Mouse (Mus musculus): ENCODE data around the gene C1qtnf1. TPM values are rescaled to one million over a fixed set of nuclear protein-coding genes. Genes with fewer than 3 reads are reported as not detected.
"Not testable (repeated sequence)": the region's sequence is repeated elsewhere in the genome, so short reads cannot be mapped to it uniquely, and the experiment has no call there.

C1qtnf1 gene
- polyA plus RNA-seq (2015; fragmentation: Nextera tagmentation; extraction: Ambion mirVana) = 6.9 and 7.6 TPM in 2 replicates

DNA sequence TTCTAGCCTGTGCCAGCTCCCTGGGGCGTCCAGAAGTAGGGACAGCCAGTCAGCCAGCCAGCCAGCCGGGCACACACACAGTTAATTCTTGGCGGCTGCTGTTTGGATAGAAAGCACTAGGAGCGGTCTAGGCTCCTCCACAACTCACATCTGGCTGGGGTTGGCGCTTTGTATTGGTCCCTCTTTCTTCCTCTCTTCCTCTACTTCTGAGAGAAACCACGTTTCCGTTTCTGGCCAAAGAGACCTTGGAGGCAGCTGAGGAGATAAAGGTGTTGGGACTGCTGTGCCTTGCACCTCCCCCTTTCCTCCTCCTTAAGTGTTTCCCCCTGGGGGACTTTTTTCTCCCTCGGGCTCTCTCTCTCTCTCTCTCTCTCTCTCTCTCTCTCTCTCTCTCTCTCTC, at the start of gene C1qtnf1:
Gene C1qtnf1, plus strand, starts transcription at position 218 of the 400 bp plus-strand sequence.
- peak within 1 kb of the TSS; percentile 72 for H3K27ac ChIP-seq
- H3K4me2 ChIP-seq = peak within 1 kb of the TSS; percentile 58
- peak within 1 kb of the TSS; percentile 28; the same call in 1 of the 2 replicates for H3K9ac ChIP-seq
- peak within 1 kb of the TSS; percentile 35 for H3K4me3 ChIP-seq
- no peaks in the 10 kb centered on the region for H3K36me3 ChIP-seq
- under 1% methylated on average over 8 of the region's 8 CpGs for WGBS
- H3K27me3 ChIP-seq = no peaks in the 10 kb centered on the region
- peak; percentile 32; the same call in 1 of the 2 replicates for ATAC-seq (ENCODE audit: borderline replicate concordance, extremely low read depth, low FRiP score, low TSS enrichment)
- H3K9me3 ChIP-seq = no peaks in the 10 kb centered on the region
- H3K4me1 ChIP-seq = peaks cover 64% of the 10 kb centered on the region

DNA sequence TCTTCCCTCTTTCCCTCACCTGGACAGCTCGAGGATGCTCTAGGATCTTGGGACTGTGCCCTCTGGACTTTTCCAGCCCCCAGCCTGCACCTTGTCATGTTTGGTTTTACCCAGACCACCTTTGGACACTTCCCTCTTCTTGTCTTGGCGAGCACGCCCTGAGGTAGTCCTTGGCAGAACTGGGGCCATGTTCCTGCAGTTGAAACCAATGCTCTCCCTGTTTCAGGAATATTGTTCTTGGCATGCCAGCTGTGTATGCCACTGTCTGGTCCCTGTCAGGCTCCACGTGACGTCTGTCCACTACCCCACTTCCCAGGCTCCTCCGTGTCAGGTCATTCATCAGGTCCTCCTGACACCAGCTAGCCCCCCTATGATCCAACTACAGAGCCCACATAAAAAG, 49.3 kb upstream of the C1qtnf1 start:
- Histone ChIP-seq H3K36me3 (no peaks in the 10 kb centered on the region), H3K4me3 (no peak overlapping the region), H3K4me1 (no peaks in the 10 kb centered on the region), H3K9me3 (no peaks in the 10 kb centered on the region), H3K4me2 (no peak overlapping the region), H3K9ac (no peak overlapping the region), H3K27ac (no peak overlapping the region), H3K27me3 (no peaks in the 10 kb centered on the region)
- no peak for ATAC-seq (ENCODE audit: borderline replicate concordance, extremely low read depth, low FRiP score, low TSS enrichment)
- WGBS = 76% methylated on average over 6 of the region's 6 CpGs

DNA sequence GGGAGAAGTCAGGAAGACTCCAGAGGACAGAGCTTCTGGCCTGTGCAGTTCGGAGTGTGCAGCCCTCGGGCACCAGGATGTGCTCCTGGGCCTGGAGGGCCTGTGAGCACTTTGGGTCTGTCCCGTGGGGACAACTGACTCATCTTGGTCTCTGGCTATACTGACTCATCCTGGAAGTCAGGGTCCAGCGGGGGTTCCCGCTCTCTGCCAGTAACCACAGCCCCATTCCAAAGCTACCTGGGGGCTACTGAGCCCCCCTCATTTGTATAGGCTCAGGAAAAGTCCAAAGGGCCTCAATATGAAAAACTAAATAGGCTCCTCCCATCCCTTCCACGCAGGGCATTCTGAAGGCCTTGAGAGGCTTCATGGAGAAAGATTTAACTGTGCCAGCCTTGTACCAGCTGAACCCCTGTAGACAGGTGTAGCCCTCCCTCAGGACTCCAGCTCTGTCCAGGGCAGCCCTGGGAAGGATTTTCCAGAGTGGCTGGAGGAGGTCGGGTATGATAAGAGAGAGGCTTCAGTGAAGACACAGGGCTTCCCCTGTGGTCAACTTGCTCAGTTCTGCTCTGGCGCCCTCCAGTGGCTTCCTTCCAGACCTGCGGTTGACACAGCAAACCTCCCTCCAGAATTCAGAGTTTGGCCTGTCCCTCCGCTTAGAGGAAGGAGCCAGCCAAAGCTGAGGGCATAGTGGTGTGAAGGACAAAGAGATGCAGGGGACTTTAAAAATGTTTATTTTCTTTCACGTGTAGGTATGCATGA, 48.6 kb upstream of the C1qtnf1 start:
- H3K4me1 ChIP-seq = no peaks in the 10 kb centered on the region
- ATAC-seq (ENCODE audit: borderline replicate concordance, extremely low read depth, low FRiP score, low TSS enrichment) = peak; percentile 59
- 41% methylated on average over 11 of the region's 11 CpGs for WGBS
- no peak overlapping the region for H3K4me3 ChIP-seq
- no peak overlapping the region for H3K4me2 ChIP-seq
- no peaks in the 10 kb centered on the region for H3K27me3 ChIP-seq
- H3K9ac ChIP-seq = no peak overlapping the region
- no peaks in the 10 kb centered on the region for H3K36me3 ChIP-seq
- H3K9me3 ChIP-seq = no peaks in the 10 kb centered on the region
- no peak overlapping the region for H3K27ac ChIP-seq

DNA sequence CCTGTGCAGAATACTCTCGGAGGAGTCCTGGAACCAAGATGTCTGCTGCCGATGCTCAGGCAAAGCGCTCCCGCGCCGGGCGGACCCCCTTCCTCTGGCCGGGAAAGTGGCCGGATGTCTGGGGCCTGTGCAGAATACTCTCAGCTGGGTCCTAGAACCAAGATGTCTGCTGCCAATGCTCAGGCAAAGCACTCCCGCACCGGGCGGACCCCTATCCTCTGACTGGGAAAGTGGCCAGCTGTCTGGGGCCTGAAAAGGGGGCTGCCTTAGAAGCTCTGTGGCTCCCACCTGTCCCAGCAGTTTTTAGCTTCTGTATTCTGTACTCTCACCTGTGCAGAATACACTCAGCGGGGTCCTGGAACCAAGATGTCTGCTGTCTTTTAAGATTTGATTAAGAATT, 40.2 kb upstream of the C1qtnf1 start:
- not testable (repeated sequence) for H3K9me3 ChIP-seq; ATAC-seq (ENCODE audit: borderline replicate concordance, extremely low read depth, low FRiP score, low TSS enrichment); H3K27ac ChIP-seq; H3K36me3 ChIP-seq; H3K27me3 ChIP-seq; H3K4me1 ChIP-seq; H3K4me3 ChIP-seq; H3K9ac ChIP-seq; H3K4me2 ChIP-seq
- WGBS = 92% methylated on average over 13 of the region's 13 CpGs

DNA sequence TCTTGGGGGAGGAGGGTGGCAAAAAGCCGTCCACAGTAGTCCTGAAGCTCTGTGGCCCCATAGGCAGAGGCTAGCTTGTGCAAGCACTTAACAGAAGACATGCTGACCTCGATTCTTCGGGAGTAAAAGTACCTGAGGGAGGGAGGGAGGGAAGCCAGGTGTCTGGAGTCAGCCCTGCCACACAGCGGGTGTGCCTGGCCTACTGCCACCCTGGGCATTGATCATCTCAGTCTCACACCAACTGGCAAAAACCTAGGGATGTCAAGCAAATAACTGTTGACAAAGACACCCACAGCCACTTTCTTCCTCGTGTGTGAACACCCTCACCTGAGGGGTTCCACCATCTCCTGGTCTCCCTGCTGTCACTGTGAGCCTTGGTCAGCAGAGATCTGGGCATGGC, 34.0 kb upstream of the C1qtnf1 start:
- no peak for ATAC-seq (ENCODE audit: borderline replicate concordance, extremely low read depth, low FRiP score, low TSS enrichment)
- no peak overlapping the region for H3K27ac ChIP-seq
- no peaks in the 10 kb centered on the region for H3K36me3 ChIP-seq
- no peaks in the 10 kb centered on the region for H3K4me1 ChIP-seq
- H3K4me3 ChIP-seq = no peak overlapping the region
- WGBS = 59% methylated on average over 5 of the region's 5 CpGs
- no peak overlapping the region for H3K9ac ChIP-seq
- H3K9me3 ChIP-seq = no peaks in the 10 kb centered on the region
- H3K4me2 ChIP-seq = no peak overlapping the region
- no peaks in the 10 kb centered on the region for H3K27me3 ChIP-seq

DNA sequence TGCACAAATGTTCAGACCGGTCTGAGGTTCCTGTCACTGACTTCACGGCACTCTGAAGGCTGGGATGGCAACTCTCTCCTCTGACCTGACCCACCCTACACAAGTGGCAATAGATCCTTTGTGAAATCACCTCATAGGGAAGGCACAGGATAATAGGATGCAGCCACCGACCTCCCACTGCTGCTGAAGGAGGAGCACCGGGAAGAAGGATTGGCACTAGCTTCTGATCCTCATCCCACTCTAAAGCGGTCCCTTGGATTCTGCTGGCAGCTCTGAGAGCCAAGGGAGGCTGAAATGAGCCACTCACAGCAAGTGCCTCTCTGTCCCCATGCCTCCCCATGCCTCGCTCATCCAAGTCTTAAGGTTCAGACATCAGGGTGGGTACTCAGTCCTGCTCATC, 33.5 kb upstream of the C1qtnf1 start:
- Histone ChIP-seq H3K27ac (no peak overlapping the region), H3K4me2 (no peak overlapping the region), H3K9me3 (no peaks in the 10 kb centered on the region), H3K4me3 (no peak overlapping the region), H3K36me3 (no peaks in the 10 kb centered on the region), H3K27me3 (no peaks in the 10 kb centered on the region), H3K9ac (no peak overlapping the region), H3K4me1 (no peaks in the 10 kb centered on the region)
- no peak for ATAC-seq (ENCODE audit: borderline replicate concordance, extremely low read depth, low FRiP score, low TSS enrichment)
- WGBS = 53% methylated on average over 6 of the region's 6 CpGs

DNA sequence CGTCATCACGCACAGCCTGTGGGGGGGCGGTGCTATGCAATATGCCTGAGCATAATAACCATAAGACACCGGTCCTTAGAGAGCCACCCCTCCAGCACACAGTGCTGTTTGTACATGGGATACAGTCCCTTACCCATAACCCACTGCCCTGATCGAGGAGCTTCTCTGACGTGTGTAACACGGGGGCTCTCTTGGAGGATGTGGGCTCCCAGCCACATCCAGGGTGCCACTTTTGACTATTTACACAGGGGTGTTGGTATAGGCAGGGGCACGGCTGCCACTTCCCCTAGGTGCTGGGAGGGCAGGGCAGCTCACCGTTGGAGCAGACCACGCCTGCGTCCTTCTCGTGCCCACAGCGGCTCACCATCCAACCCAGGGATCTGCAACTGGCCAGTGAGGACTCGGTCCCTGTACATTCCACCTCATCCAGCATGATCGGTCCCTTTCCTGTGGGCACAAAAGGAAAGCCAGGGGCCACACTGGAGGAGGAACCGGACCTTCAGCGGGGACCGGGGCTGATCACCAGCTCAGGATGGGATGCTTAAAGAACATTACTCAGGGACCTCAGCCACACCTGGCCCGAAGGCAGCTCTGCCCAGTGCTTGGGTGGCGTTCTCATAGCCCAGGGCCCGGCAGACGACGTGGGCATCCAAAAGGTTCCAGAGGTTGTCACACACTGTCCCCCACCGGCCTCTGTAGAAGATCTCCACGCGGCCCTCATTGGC, 30.0 kb upstream of the C1qtnf1 start:
- H3K4me2 ChIP-seq = no peak overlapping the region
- H3K4me3 ChIP-seq = no peak overlapping the region
- no peaks in the 10 kb centered on the region for H3K27me3 ChIP-seq
- H3K9me3 ChIP-seq = no peaks in the 10 kb centered on the region
- peaks cover 10% of the 10 kb centered on the region for H3K4me1 ChIP-seq
- H3K9ac ChIP-seq = no peak overlapping the region
- ATAC-seq (ENCODE audit: borderline replicate concordance, extremely low read depth, low FRiP score, low TSS enrichment) = no peak
- 87% methylated on average over 26 of the region's 26 CpGs for WGBS
- no peaks in the 10 kb centered on the region for H3K36me3 ChIP-seq
- no peak overlapping the region for H3K27ac ChIP-seq

DNA sequence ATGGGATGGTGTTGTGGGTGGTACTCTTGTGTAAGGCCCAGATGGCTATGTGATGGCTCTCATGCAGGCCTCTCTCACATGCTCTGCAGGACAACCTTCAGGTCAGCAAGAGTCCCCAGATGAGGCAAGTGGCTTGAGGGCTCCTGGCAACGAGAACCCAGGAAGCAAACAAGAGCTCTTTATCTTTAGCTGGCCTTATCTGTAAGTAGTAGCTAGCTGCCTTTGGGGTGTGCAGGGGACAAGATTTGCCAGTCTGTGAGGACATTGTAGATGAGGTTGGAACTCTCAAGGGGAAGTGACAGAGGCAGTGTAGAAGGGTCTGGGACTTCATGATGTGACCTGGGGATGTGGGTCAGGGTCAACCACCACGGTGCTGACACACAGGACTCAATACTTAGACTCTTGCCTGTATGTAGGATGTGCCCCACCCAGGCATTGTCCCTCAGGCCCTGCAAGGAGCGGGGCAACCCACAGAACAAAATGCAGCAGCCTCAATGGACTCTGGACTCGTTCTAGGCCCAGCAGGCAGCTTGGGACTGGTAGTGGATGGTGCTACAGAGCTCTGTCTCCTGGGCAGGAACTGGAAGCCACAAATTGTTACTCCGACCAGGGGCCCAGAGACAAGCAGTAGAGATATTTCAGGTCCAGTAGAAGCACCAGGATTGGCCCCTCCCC, 28.0 kb upstream of the C1qtnf1 start:
- Histone ChIP-seq H3K9me3 (no peaks in the 10 kb centered on the region), H3K4me1 (peaks cover 10% of the 10 kb centered on the region), H3K27ac (peak overlapping the region; percentile 44; the same call in 1 of the 2 replicates), H3K4me3 (no peak overlapping the region), H3K9ac (no peak overlapping the region), H3K36me3 (no peaks in the 10 kb centered on the region), H3K27me3 (no peaks in the 10 kb centered on the region), H3K4me2 (peak overlapping the region; percentile 16; the same call in 1 of the 2 replicates)
- no peak for ATAC-seq (ENCODE audit: borderline replicate concordance, extremely low read depth, low FRiP score, low TSS enrichment)
- 52% methylated on average over 5 of the region's 5 CpGs for WGBS

DNA sequence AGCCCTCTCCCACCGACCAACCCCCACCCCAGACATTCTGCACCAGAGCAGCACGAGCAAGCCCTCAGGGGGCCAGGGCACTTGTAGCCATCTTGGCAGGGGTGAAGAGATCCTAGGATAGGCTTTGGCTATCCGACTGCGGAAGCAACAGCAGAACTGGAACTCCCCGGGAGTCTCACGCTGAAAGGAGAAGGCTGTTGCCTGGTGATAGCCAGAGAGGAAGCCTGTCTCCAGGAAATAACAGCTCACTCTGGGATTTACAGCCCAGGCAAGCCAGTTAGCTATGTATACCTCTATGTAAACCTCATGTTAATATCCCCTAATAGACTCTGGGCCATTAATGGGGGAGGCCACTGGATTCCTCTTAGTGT, 27.5 kb upstream of the C1qtnf1 start:
- ATAC-seq (ENCODE audit: borderline replicate concordance, extremely low read depth, low FRiP score, low TSS enrichment) = 0 out of 2 replicates have a peak, but pooled peaks have one; percentile 25
- H3K9ac ChIP-seq = no peak overlapping the region

DNA sequence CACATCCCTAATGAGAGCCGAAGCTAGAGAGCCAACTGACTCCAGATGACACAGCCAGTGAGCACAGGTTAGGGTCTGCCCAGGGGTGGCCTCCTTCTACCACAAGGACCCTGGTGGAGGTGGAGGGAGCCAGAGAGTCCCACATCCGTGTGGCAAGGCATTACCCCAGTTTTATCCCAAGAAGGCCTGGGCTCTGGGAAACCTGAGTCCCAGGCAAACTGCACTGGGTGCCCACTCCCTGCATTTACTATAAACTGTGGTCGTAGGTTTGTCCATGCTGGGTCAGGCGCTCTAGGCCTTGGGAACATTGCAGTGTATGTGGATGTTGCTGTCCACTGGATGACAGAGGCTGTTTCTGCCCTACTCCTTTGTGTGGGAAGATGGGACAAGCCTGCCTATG, 26.8 kb upstream of the C1qtnf1 start:
- ATAC-seq (ENCODE audit: borderline replicate concordance, extremely low read depth, low FRiP score, low TSS enrichment) = no peak
- WGBS = 83% methylated on average over 4 of the region's 4 CpGs
- no peaks in the 10 kb centered on the region for H3K27me3 ChIP-seq
- 0 out of 2 replicates have a peak overlapping the region, but pooled peaks have one; percentile 9 for H3K27ac ChIP-seq
- no peak overlapping the region for H3K4me2 ChIP-seq
- H3K9ac ChIP-seq = no peak overlapping the region
- H3K4me3 ChIP-seq = no peak overlapping the region
- H3K9me3 ChIP-seq = no peaks in the 10 kb centered on the region
- H3K36me3 ChIP-seq = 0 out of 2 replicates have a peak, but pooled peaks cover 5% of the 10 kb centered on the region
- H3K4me1 ChIP-seq = peaks cover 10% of the 10 kb centered on the region

More for the DNA sequence above, 27.5 kb upstream of the C1qtnf1 start:
- Histone ChIP-seq H3K4me1 (peaks cover 10% of the 10 kb centered on the region), H3K36me3 (0 out of 2 replicates have a peak, but pooled peaks cover under 1% of the 10 kb centered on the region), H3K27ac (peak overlapping the region; percentile 44; the same call in 1 of the 2 replicates), H3K27me3 (no peaks in the 10 kb centered on the region), H3K9me3 (no peaks in the 10 kb centered on the region), H3K4me2 (peak overlapping the region; percentile 16; the same call in 1 of the 2 replicates), H3K4me3 (no peak overlapping the region)
- 26% methylated on average over 6 of the region's 6 CpGs for WGBS

DNA sequence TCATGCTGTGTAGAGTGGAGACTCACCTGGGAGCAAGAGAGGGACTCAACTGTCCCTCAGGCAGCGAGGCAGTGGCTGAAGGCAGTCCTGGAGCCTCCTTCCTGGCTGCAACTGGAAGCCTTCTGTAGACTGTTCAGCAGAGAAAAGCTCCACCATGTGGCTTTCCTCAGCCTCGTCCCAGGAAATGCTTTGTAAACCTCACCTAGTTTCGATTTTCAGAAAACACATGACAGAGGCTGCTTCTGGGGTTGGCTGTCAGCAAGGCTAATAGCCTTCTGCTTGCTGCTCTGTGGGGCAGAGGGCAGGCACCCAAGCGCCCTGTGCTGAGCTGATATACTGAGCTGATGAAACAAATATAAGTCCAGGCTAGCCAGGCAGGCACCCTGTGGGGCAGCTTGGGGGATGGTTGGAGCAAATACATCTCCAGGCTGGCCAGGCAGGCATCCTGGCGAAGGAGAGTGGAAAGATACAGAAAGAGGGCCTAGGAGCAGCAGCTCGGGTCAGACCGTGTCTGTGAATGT, 26.2 kb upstream of the C1qtnf1 start, which contains the start of gene Lgals3bp:
Gene Lgals3bp, minus strand, starts transcription at position 333 of the 521 bp plus-strand sequence.
- Histone ChIP-seq H3K4me1 (peaks cover 10% of the 10 kb centered on the region), H3K36me3 (peaks cover 10% of the 10 kb centered on the region; the same call in 1 of the 2 replicates), H3K9ac (no peak within 1 kb of the TSS), H3K27me3 (no peaks in the 10 kb centered on the region), H3K4me3 (no peak within 1 kb of the TSS), H3K4me2 (no peak within 1 kb of the TSS), H3K9me3 (no peaks in the 10 kb centered on the region), H3K27ac (peak within 1 kb of the TSS; percentile 13; the same call in 1 of the 2 replicates)
- ATAC-seq (ENCODE audit: borderline replicate concordance, extremely low read depth, low FRiP score, low TSS enrichment) = 0 out of 2 replicates have a peak, but pooled peaks have one; percentile 29
- WGBS = 44% methylated on average over 7 of the region's 7 CpGs
